Mouse (Mus musculus) A20 (cell line): ENCODE results near the gene Ccnyl1.

Source experiments
- DNase-seq: peaks from one replicate; pipeline ENCODE4 v3.0.0-alpha.2; 2011; ENCODE audit warnings: low read depth, low spot score

The Ccnyl1 gene

DNA sequence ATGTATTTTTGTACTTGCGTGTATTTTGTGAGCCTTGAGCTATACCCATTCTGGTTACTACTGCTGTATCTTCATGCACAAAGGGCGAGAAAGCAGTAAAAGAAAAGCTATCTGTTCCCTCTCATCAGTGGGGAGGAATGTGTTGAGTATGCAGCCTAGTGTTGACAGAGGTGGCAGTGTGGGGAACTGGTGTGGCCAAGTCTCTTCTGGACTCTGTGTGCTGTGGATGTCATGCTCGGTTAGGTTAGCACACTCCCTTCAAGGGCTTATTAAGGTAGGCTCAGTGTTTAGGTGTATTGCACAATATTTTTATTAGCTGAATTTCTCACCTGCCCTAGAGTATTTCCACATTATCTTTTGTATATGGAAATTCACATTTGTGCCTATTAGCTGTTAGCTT, 11.5 kb downstream of the Ccnyl1 start:
- no peak for DNase-seq

DNA sequence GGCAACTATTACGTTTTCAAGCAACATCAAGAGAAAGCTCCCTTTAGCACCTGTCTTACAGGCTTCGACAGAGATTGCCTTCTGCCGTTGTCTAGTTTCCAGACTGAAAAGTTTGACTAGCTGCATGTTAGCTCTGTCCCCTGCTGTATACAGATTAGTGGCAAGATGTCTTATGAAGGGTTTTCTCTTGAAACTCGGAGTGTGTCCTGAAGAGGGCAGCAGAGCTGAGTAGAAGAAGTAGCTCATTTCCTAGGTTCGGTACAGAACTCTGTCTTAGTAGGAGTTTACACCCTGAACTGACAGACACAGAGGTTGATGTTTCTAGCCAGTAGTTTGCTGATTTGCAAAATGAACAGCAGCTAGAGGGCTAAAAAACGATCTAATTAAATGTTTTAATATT, 15.0 kb downstream of the Ccnyl1 start:
- DNase-seq, result peak; percentile 79

DNA sequence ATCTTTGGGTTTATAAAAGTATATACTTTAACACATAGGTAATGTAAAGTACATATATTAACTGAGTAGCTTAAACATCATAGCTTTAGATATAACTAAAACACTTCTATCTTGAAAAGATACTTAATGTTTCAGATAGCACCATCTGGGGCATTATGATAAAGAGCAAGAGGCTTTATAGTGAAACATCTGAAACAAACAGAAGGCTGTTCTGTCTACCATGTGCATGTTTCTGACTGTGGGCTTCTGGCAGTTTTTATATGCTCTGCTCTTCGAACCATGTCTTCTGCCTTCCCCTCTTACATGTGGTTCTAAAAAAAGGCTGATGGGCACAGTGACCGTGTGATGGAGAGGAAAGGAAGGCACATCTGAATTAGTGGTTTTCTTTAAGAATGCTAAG, 16.4 kb downstream of the Ccnyl1 start:
- peak; percentile 21 for DNase-seq

DNA sequence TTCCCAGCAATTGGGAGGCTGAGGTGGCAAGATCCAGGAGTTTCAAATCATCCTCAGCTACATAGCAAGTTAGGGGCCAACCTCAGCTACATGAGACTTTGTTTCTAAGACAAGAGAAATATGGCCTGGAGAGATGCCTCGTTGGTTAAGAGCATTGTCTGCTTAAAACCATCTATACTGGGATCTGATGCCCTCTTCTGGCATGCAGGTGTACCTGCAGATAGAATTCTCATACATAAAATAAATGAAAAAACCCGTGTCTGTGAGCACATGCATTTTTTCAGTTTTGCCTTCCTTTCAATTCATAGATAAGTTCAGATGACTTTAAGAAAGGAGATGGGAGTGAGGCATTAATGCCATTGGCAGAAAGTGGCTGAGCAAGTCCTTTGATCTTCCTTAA, 19.6 kb downstream of the Ccnyl1 start:
- DNase-seq, result peak; percentile 69

DNA sequence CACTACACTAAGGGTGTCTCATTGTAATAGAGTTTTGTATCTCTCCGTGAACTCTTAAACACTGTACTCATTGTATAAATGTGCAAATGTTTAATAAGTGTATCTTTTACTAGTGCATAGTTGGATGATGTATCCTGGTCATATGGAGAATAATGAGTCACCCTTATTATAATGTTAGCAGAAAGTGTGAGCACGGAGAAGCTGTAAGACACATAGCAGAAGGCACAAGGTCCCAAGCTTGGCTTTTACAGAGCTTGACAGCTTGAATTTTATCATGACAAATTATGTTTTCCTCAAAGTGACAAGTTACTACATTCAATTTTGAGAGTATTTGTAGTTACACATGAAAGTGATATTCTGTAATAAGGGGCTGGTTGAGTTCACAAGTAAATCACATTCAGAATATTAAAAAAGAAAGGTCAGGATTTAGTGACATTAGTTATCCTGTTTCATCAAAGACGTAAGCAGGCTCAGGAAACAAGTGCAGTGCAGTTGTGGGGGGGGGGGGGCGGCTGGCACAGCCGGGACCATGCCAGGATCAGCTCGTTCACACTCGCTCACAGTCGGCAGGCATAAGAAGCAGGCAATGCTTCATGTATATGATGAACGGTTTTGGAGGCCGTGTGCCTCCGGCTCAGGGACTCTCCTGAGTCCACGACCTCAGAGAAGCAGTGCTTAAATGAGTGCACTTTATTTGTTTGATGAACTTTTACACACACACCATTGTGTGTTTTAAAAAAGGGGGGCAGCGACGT, 21.9 kb downstream of the Ccnyl1 start:
- no peak for DNase-seq

DNA sequence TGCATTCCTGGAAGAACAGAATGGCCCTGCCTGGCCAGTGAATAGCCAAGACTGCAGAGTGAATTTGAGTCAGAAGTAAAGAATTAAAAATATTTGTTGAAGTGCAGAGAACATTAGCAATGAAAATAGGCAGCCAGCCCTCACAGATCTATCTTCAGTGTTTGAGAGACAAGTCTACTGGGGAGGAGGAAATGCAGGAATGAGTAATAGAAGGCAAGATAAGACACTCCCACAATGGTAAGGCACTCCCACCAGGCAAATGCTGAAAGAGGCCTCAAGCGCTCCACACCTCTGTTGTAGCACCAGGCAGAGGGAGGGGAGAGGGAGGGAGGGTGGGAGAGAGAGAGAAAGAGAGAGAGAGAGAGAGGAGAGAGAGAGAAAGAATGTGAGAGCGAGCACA, 25.2 kb downstream of the Ccnyl1 start:
- peak; percentile 17 for DNase-seq

DNA sequence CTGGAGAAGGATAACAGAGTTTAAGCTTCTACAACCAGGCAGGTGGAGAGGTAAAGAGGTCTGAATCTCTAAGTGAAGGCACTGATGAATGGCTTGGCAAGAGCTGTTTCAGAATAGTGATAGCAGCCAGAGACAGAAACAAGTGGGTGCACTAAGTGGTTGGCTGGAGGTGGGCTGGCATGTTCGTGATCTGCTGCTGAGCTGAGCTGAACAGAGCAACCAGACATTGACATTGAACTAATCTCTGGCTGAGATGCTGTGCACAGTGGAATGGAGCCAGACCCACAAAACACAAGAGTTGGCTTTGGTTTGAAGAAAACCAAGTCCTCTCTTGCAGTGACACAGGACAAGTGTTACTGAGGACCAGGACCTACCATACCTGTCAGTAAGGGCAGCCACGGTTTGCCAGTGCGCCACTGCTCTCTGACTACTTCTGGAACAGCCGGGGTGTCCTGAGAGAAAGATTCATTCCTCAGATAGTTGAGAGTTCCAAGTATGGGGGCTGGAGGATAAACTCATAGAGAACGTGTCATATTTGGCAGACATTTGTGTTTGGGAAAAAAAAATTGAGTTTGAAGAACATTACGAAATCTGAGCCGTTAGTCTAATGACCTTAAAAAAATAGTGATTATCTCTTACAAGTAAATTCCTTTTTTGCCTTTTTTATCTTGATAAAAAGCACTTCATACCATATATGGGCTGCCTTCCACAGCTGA, 26.5 kb downstream of the Ccnyl1 start:
- DNase-seq, result peak; percentile 21

DNA sequence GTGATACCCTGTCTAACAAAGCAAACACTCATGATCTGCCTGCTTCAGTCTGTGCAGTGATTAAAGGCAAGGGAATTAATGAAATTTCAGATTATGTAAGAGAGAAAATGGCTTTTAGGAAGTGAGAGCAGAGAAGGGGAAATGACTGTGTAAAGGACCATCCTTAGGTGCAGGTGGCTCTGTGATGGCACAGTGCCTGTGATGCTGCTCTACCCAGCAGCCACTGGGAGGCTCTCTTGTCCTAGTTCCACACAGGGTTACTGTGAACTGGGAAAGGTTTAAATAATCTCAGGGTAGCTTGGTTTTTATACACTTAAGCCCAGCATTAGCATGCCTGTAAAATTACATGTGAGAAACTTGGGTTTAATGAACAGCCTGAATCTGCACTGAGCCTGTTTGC, 27.2 kb downstream of the Ccnyl1 start:
- peak; percentile 89 for DNase-seq

DNA sequence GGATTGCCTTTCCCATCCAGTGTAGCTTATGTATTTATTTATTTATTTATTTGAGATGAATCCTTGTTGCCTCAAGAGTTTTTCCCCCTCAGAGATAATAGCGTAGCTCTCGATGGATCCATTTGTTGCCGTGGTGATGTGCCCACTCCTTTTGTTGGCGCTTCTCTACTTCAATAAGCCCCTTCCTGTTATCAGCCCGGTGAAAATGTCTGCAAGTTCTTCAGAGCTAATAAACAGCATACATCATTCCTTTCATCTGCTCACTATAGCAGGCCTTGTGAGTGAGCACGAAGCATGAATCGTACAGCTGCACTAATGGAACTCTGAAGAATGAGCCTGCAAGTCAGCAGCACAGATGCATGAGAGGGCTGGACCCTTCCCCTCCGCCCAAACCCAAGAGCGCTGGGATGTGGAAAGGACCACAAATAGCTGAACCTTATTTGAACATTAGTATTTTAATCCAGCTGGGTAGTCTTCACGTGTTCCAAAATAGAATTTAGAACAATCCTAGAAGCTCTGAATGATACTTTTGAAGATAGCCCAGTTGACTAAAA, 30.9 kb downstream of the Ccnyl1 start:
- no peak for DNase-seq

DNA sequence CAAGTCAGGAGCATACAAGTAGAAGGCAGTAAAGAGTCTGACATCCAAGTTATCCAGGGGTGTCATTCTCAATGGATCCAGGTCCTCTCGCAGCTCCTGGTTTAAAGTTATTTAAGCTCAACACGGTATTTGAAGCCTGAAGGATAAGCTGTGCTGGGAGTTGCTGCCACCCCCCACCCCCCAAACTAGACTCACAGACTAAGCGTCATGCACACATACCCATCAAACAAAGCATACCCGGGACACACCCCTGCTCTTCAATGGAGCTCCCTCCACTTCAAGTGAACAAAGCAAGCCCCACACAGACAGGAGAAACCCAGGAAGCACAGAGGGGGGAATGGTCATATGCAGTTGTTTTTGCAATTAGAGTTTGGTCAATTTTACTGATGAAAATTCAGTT, 39.8 kb downstream of the Ccnyl1 start:
- no peak for DNase-seq

DNA sequence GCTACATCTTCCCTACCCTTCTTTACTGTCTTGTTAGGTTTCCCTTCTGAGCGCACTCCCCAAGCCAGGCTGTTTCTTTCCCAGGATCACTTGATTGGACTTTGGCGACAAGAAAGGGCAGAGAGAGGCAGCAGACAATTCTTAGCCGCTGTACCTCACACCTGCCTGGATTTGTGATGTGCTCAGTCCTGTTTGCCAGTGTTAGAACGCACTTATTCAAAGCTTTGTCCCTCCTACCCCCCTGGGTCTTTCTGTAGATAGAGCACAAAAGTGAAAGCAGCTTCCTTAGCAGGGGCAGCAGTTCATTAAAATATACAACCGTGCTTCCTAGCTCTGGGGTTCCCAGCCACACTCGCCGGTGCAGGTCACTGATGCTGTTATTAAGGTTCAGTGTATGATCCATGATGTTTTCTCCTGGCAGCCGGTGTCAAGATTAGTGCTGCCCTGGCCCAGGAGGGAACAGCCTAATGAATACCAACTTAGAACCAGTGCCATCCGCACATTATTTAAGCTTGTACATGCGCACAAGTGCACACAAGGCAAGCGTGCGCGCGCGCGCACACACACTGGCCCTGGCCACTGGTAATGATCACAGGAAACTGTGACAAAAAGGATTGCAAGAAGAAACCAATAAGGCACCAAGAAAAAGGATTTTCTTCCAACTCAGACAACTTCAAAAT, 41.2 kb downstream of the Ccnyl1 start:
- no peak for DNase-seq

DNA sequence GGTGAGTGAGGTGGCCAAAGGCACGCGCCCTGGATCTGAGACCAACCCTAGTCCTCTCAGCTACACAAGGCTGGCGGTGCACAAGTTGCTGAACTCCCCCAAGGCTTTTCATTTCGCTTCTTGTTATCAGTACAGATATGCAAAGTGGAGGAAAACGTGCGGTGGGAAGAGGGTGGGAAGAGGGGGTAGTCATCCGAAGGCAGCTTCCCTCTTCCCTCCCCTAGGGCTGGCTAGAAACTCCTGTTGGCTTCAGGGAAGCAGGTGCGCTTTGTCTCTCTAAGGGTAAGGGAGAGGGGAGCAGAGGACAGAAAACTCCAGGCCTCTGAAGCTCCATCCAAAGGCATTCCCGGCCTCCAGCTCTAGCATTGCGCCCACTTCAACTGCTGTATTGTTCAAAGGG, 41.9 kb downstream of the Ccnyl1 start:
- no peak for DNase-seq

DNA sequence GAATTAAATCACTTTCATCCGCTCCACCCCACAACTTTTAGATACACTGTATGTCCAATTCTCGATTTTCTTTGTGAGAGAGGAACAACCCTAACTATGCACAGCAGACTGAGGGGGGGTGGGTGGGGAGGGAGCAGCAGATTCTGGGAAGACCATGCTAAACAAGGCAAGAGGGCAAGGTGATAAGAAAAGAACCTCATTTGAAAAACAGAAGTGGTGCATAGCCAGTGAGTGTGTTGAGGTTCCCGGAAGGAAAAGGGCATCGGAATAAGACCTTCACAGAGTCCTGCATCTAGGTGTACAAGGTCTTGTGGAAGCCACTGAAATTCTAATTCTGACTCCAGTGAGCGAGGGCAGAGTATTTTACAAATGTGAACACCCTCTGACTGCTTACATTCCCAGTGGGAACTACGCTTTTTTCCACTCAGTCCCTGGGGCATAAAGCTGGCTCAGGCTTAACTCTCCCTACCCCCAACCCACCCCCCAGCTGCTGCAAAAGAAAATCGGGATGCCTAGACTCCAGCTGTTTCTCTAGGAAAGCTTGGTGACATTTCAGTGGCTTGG, 42.5 kb downstream of the Ccnyl1 start:
- no peak for DNase-seq

DNA sequence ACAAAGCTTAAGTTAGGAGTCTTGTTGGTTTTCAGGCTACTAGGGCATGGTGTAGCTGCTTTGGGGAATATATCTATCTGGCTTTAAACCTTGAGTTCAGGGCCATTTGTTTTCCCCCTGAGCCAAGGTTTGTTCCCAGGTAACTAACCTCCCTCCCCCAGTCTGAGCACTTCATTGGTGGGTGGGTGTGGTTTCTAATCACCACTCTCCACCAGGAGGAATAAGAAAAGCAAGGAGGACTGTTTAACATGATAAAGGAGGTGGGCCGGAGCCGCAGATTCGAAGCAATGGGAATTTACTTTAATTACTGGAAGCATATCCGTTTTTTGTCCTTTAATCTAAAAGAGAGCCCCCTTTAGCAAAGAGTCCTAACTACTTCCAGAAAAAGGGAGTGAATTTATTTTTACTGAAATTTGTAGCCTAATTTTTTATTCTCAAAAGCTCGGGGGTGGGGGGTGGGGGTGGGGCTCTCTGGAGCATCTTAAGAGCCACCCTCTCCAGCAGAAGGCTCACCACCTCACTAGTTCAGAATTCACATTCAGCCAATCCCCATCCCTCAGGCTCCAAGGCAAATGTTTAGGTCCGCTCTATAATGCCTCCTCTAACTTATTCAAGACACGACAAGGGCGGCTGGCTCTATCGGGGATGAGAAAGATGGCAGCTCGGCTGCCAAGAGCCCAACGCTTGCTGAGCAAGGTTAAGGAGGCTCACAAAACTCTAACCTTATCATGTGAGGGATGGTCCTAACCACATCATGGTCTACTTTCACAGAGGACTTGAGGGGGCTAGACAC, 43.4 kb downstream of the Ccnyl1 start:
- no peak for DNase-seq

DNA sequence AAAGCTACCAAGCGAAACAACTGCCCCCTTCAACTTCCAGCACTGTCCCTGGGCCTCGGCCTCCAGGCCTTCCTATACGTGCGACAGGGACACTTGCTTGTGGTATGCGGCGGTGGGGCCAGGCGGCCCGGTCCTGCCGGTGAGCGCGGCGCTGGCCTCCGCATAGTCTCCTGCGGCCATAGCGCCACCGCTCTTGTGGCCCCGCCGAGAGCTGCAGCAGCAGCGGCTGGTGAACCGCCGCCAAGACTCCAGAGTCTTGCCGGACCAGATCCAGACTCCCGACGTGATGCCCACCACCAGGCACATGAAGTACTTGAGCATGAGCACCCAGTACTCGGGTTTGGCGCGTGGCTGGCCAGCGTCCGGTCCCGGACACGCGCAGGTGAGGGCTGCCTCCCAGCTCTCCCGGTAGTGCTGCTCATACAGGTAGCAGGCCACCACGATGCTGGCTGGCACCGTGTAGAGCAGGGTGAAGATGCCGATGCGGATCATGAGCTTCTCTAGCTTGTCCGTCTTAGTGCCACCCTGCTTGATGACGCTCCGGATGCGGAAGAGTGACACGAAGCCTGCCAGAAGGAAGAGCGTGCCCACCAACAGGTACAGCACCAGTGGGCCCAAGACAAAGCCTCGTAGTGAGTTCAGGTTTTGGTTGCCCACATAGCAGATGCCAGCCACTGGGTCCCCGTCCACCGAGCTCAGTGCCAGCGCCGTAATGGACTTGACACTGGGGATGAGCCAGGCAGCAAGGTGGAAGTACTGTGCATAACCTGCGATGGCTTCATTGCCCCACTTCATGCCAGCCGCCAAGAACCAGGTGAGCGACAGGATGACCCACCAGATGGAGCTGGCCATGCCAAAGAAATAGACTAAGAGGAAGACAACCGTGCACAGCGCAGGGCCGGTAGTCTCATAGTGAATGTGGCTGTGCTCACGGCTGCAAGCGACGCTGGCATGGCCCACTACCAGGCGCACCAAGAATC, 44.8 kb downstream of the Ccnyl1 start:
- DNase-seq, result no peak

DNA sequence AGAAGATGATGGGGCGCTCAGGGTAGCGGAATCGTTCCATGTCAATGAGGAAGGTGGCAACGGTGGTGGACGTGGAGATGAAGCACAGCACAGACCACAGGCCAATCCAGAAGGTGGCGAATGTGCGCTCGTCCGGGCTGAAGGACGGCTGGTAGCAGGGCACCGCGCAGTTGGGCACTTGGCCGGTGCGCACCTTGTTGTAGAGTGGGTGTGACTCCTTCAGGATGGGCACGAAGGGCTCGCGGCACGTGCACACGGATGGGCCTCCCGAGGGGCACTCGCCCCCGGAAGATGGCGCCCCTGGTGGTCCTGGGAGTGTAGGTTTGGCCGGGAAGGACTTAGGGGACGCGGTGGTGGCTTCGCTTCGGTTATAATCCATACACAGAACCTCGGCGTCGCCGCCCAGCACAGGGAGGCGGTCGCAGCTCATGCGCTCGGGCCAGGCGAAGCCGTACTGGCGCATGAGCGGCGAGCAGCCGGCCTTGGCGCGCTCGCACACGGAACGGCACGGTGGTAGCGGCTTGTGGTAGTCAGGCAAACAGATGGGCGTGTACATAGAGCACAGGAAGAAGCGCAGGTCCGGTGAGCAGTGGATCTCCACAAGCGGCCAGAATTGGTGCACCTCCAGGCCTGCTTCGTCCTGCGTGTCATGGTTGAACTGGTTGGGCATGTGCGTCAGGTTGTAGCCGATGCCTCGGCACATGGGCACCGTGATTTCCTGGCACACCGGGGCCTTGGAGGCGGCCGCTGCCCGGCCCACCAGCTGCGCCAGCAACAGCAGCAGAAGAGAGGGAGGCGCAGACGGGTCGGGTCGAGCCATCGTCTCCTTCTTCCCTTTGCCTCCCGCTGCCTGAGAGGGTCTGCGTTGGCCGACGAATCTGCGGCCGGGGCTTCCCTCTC, 45.8 kb downstream of the Ccnyl1 start:
- peak; percentile 79 for DNase-seq

DNA sequence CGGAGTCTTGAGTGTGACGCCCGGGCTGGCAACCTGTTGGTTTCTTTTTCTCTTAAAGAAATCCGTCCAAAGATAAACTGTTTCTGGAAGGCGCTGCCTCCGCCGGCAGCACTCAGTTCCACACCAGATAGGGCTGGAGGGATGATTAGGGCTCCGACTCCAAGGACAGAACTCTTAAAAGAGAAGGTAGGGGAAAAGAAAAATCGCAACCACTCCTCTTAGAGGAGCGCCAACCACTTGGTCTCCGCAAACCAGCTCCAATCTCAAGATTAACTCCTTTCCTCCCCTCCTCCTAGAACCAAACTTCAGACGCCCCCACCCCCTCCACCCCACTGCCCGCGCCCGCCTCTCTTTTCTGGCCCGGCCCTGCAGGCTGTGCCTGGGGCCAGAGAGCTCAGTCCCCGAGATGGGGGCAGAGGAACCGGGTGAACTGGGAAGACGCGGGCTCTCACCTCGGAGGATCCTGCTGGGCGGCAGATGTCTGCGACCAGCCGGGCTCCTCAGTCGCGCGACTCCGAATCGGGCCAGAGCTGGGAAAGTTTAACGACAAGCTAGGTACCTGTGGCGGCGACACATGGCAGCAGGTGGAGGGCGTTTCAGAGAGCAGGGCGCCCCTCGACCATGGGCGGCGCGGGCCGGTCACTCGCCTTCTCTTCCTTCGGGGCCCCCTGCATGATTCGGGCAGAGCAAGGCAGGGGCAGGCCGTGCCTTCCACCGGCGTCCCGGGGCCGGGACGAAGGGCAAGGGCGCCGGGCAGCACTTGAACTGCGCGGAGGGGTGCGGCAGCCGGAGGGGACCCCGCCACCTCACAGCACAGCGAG, 46.6 kb downstream of the Ccnyl1 start:
- no peak for DNase-seq

DNA sequence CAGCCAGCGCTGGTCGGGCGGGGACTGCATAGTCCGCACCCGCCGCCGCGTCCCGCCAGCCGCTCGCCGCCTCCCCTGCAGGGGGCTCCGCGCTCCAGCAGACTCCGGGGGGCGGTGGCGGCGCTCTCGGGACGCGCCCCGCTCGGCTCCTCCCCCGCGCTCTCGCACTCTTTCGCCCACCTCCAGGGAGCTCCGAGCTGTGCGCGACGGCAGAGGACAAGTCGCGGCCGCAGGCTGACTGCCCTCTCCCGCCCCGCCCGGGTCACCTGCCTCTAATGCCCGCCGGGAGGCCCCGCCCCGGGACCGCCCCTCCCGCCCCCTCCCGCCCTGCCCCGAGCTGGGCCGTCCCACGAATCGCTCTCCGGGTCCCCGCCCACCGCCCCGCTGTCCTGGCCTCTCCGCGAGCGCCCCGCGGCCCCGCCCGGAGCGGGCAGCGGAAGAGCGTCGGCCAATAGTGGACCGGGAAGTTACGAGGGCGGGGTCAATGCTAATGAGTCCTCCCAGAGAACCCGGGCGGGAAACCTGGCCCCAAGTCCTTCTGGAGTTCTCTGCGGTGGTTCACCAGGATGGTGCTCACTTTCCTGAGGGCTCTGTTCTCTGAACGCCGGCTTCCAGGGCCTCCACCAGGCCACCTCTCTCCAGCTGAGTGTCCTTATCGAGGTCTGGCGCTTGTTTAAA, 47.4 kb downstream of the Ccnyl1 start, which contains the start of gene Fzd5:
Fzd5 (minus strand) TSS at position 250 of the 678 bp plus-strand sequence.
- DNase-seq, result peak; percentile 94
